In genomic region chr2:83644276-83645252, GRCm38 (mm10) we compare ENCODE assay signal across 8 mouse cellular contexts. TPM values are rescaled to one million over a fixed set of nuclear protein-coding genes. Genes with fewer than 3 reads are reported as not detected.
DNase-seq lines count a peak whose midpoint lies in the region; ATAC-seq lines count a peak whose summit lies in the region.

Zc3h15 (plus strand) TSS chr2:83644435.

- H3K4me2 ChIP-seq in heart, embryonic 13.5 days, result peak within 1 kb of the TSS; percentile 90
- peak within 1 kb of the TSS; percentile 79 for H3K4me2 ChIP-seq in liver, embryonic 12.5 days
- peak within 1 kb of the TSS; percentile 64 for H3K4me2 ChIP-seq in stomach, embryonic 15.5 days

- no peaks in the 10 kb centered on the region for H3K27me3 ChIP-seq in heart, embryonic 13.5 days (replicated peaks)
- H3K27me3 ChIP-seq in liver, embryonic 12.5 days (replicated peaks), result no peaks in the 10 kb centered on the region
- no peaks in the 10 kb centered on the region for H3K27me3 ChIP-seq in stomach, embryonic 15.5 days (replicated peaks)

- peak within 1 kb of the TSS; percentile 96 for H3K4me3 ChIP-seq in brown adipose tissue, adult 24 weeks (ENCODE audit: insufficient read depth, low read depth, low read length)
- H3K4me3 ChIP-seq in heart, embryonic 13.5 days, result peak within 1 kb of the TSS; percentile 99
- peak within 1 kb of the TSS; percentile 97 for H3K4me3 ChIP-seq in liver, embryonic 12.5 days
- peak within 1 kb of the TSS; percentile 90 for H3K4me3 ChIP-seq in stomach, embryonic 15.5 days (replicated peaks)

- H3K9me3 ChIP-seq in heart, embryonic 13.5 days, result no peaks in the 10 kb centered on the region
- H3K9me3 ChIP-seq in liver, embryonic 12.5 days (replicated peaks), result no peaks in the 10 kb centered on the region
- H3K9me3 ChIP-seq in stomach, embryonic 15.5 days, result no peaks in the 10 kb centered on the region

- under 1% methylated on average over 90 of the region's 100 CpGs for WGBS in heart, embryonic 13.5 days
- WGBS in liver, embryonic 12.5 days (ENCODE audit: insufficient replicate concordance), result 2% methylated on average over 96 of the region's 100 CpGs
- WGBS in stomach, embryonic 15.5 days, result under 1% methylated on average over 100 of the region's 100 CpGs

- no peaks in the 10 kb centered on the region; the same call in none of the 2 replicates for H3K4me1 ChIP-seq in brown adipose tissue, adult 24 weeks (ENCODE audit: control insufficient read depth, insufficient read depth, insufficient read length, low read length)
- H3K4me1 ChIP-seq in heart, embryonic 13.5 days, result peaks cover 29% of the 10 kb centered on the region
- H3K4me1 ChIP-seq in liver, embryonic 12.5 days, result peaks cover 40% of the 10 kb centered on the region
- 0 out of 2 replicates have a peak, but pooled peaks cover 5% of the 10 kb centered on the region for H3K4me1 ChIP-seq in stomach, embryonic 15.5 days

- H3K9ac ChIP-seq in heart, embryonic 13.5 days, result peak within 1 kb of the TSS; percentile 98
- peak within 1 kb of the TSS; percentile 96 for H3K9ac ChIP-seq in liver, embryonic 12.5 days
- peak within 1 kb of the TSS; percentile 89 for H3K9ac ChIP-seq in stomach, embryonic 15.5 days

- H3K36me3 ChIP-seq in heart, embryonic 13.5 days, result no peaks in the 10 kb centered on the region
- H3K36me3 ChIP-seq in liver, embryonic 12.5 days, result no peaks in the 10 kb centered on the region
- H3K36me3 ChIP-seq in stomach, embryonic 15.5 days, result no peaks in the 10 kb centered on the region

- peak within 1 kb of the TSS; percentile 77 for H3K27ac ChIP-seq in brown adipose tissue, adult 24 weeks (replicated peaks; ENCODE audit: low read depth, low read length)
- H3K27ac ChIP-seq in heart, embryonic 13.5 days (replicated peaks), result peak within 1 kb of the TSS; percentile 87
- peak within 1 kb of the TSS; percentile 88 for H3K27ac ChIP-seq in liver, embryonic 12.5 days
- peak within 1 kb of the TSS; percentile 82 for H3K27ac ChIP-seq in stomach, embryonic 15.5 days

- DNase-seq in CD4-positive, CD25-positive, alpha-beta regulatory T cell, adult 2 months (ENCODE audit: low read depth, low spot score), result peak; percentile 98
- DNase-seq in fat pad, adult 2 months (ENCODE audit: extremely low read depth, low read depth, low spot score), result peak; percentile 28
- DNase-seq in kidney, postnatal 10 days, result peak; percentile 97
- DNase-seq in natural killer cell, adult 2 months (ENCODE audit: low spot score in 2 of 2), result peak; percentile 86 to 91

- ATAC-seq in heart, embryonic 13.5 days (ENCODE audit: extremely low read depth, insufficient number of reproducible peaks, low FRiP score, low TSS enrichment), result peak; percentile 97
- ATAC-seq in liver, embryonic 12.5 days, result peak; percentile 99
- peak; percentile 99 for ATAC-seq in stomach, embryonic 15.5 days (ENCODE audit: insufficient read depth, low FRiP score, low read depth)

RNA-seq across cellular contexts. Expression of gene Zc3h15, which starts in this region (rescaled TPM):
- polyA plus RNA-seq in brown adipose tissue, adult 24 weeks (2012; ENCODE audit: insufficient read depth, insufficient read length, missing spikeins), result 73.0 and 75.7 TPM in 2 replicates
- 83.4 and 107 TPM in 2 replicates for polyA plus RNA-seq in heart, embryonic 13.5 days (2015; fragmentation: Nextera tagmentation; extraction: Ambion mirVana)
- polyA plus RNA-seq in liver, embryonic 12.5 days (2016; fragmentation: Nextera tagmentation; extraction: Ambion mirVana), result 82.7 and 94.3 TPM in 2 replicates
- polyA plus RNA-seq in stomach, embryonic 15.5 days (2015; fragmentation: Nextera tagmentation; extraction: Ambion mirVana), result 125 and 137 TPM in 2 replicates

Comparison
In these comparisons a context has a peak if more than half of its experiments do, and no peak if none do; other contexts are left out.
1. Peak in every context shown above with its lines: DNase-seq, ATAC-seq, H3K4me3 ChIP-seq and H3K27ac ChIP-seq.
2. DNase-seq: peak in every context shown above with its lines; median percentile 98 in CD4-positive, CD25-positive, alpha-beta regulatory T cell, adult 2 months; 97 in kidney, postnatal 10 days; 88 in natural killer cell, adult 2 months; 28 in fat pad, adult 2 months.